Mouse (Mus musculus) retina, postnatal 1 day (tissue): ENCODE measurements at regions not wholly inside any gene's neighbourhood (a gene's known extent, or its start where the extent isn't known, plus 50 kb on each side); places are given as distances from the start of the nearest gene placed in this dataset.

Experiments
- DNase-seq: peaks from one replicate; pipeline ENCODE4 v3.0.0-alpha.2; 2012

- DNase-seq = no peak
Observed at GRCm38 (mm10) chr14:105779349-105779748, 117.3 kb downstream of the Spry2 start.

- peak; percentile 38 for DNase-seq
Observed at GRCm38 (mm10) chr14:105773674-105774073, 122.9 kb downstream of the Spry2 start.

GRCm38 (mm10) chr14:105767100-105767499 is 129.5 kb downstream of the Spry2 start:
- DNase-seq = no peak

- DNase-seq = peak; percentile 87
Observed at GRCm38 (mm10) chr14:105752509-105753375, 143.9 kb downstream of the Spry2 start.

GRCm38 (mm10) chr14:105751762-105752161 is 144.9 kb downstream of the Spry2 start:
- no peak for DNase-seq

GRCm38 (mm10) chr14:105744578-105744977 is 152.0 kb downstream of the Spry2 start:
- DNase-seq = no peak

- no peak for DNase-seq
Observed at GRCm38 (mm10) chr14:105744125-105744524, 152.5 kb downstream of the Spry2 start.

GRCm38 (mm10) chr14:105740889-105741288 is 155.7 kb downstream of the Spry2 start:
- no peak for DNase-seq

GRCm38 (mm10) chr14:105738568-105738967 is 158.1 kb downstream of the Spry2 start:
- no peak for DNase-seq

- no peak for DNase-seq
Observed at GRCm38 (mm10) chr14:105736352-105736751, 160.3 kb downstream of the Spry2 start.

- DNase-seq = no peak
Observed at GRCm38 (mm10) chr14:105734291-105734690, 162.3 kb downstream of the Spry2 start.

GRCm38 (mm10) chr14:105733013-105733728 is 163.4 kb downstream of the Spry2 start:
- peak; percentile 72 for DNase-seq

- peak; percentile 92 for DNase-seq
Observed at GRCm38 (mm10) chr14:105732221-105733012, 164.2 kb downstream of the Spry2 start.

- DNase-seq = peak; percentile 76
Observed at GRCm38 (mm10) chr14:105730786-105731185, 165.8 kb downstream of the Spry2 start.

GRCm38 (mm10) chr14:105728841-105729240 is 167.8 kb downstream of the Spry2 start:
- DNase-seq = no peak

- DNase-seq = peak; percentile 9
Observed at GRCm38 (mm10) chr14:105725741-105726140, 170.9 kb downstream of the Spry2 start.

GRCm38 (mm10) chr14:105722923-105723322 is 173.7 kb downstream of the Spry2 start:
- DNase-seq = no peak

GRCm38 (mm10) chr14:105721576-105721975 is 175.0 kb downstream of the Spry2 start:
- DNase-seq = no peak

GRCm38 (mm10) chr14:105720816-105721510 is 175.7 kb downstream of the Spry2 start:
- no peak for DNase-seq

GRCm38 (mm10) chr14:105718676-105719441 is 177.8 kb downstream of the Spry2 start:
- no peak for DNase-seq

GRCm38 (mm10) chr14:105717821-105718220 is 178.8 kb downstream of the Spry2 start:
- no peak for DNase-seq

- DNase-seq = no peak
Observed at GRCm38 (mm10) chr14:105708691-105709090, 187.9 kb downstream of the Spry2 start.
